Mouse (Mus musculus): ENCODE results near the gene Nfatc4.

GRCm38 (mm10) chr14:55852646-55853551 lies 30.0 kb downstream of the Nfatc4 start:
- TF ChIP-seq USF2 (conservative IDR thresholded peaks at IDR 0.05; ENCODE audit: low read depth, low read length) (no peak), ETS1 (conservative IDR thresholded peaks at IDR 0.05; ENCODE audit: low read depth, low read length) (no peak), ZNF384 (IDR thresholded peaks at IDR 0.05; ENCODE audit: low read depth, low read length) (no peak), EP300 (IDR thresholded peaks at IDR 0.05; ENCODE audit: low read length) (no peak), CHD1 (IDR thresholded peaks at IDR 0.05; ENCODE audit: low read depth, low read length) (no peak), IRF4 (IDR thresholded peaks at IDR 0.05; ENCODE audit: low read depth, low read length) (no peak), TCF12 (IDR thresholded peaks at IDR 0.05; ENCODE audit: low read depth, low read length) (no peak), POLR2A (IDR thresholded peaks at IDR 0.05; ENCODE audit: low read depth, low read length) (no peak), MAZ (IDR thresholded peaks at IDR 0.05; ENCODE audit: low read depth, low read length) (no peak), CTCF (conservative IDR thresholded peaks at IDR 0.05 in 1 of 2, IDR thresholded peaks at IDR 0.05 in 1 of 2; ENCODE audit: low read depth in 2 of 2, low read length in 2 of 2) (no peak), SMC3 (IDR thresholded peaks at IDR 0.05; ENCODE audit: low read depth, low read length) (no peak)

All from CH12.LX (cell line).